Mouse (Mus musculus) intestine, embryonic 14.5 days (tissue): ENCODE measurements at regions not wholly inside any gene's neighbourhood (a gene's known extent, or its start where the extent isn't known, plus 50 kb on each side); places are given as distances from the start of the nearest gene placed in this dataset.

Source experiments
- ATAC-seq: fragments of 200-750 bp; cut with Nextera tagmentation; replicated peaks from 2 replicates; pipeline ENCODE4 v1.8.0; 2017; ENCODE audit warnings: low read depth, moderate number of reproducible peaks, moderate TSS enrichment, moderate library complexity; ENCODE audit not compliant: low FRiP score, low TSS enrichment
- DNase-seq: peaks from one replicate; pipeline ENCODE4 v3.0.0-alpha.2; 2018; ENCODE audit warnings: low spot score
- H3K27ac ChIP-seq: fragments of 300-500 bp; sonication (generic); 2 replicates; pipeline ENCODE4 v1.5.1; 2014; ENCODE audit warnings: low read depth, mild to moderate bottlenecking, control low read depth
- H3K27me3 ChIP-seq: fragments of 300-500 bp; sonication (generic); replicated peaks from 2 replicates; pipeline ENCODE4 v1.6.1; 2014; ENCODE audit warnings: low read length, control low read depth; ENCODE audit not compliant: control insufficient read depth, insufficient read depth
- H3K36me3 ChIP-seq: fragments of 300-500 bp; sonication (generic); 2 replicates; pipeline ENCODE4 v1.6.1; 2014; ENCODE audit warnings: low read length, control low read depth; ENCODE audit not compliant: control insufficient read depth, insufficient read depth
- H3K4me1 ChIP-seq: fragments of 300-500 bp; sonication (generic); replicated peaks from 2 replicates; pipeline ENCODE4 v1.6.1; 2014; ENCODE audit warnings: low read length, control low read depth, mixed read lengths; ENCODE audit not compliant: control insufficient read depth, insufficient read depth
- H3K4me2 ChIP-seq: fragments of 300-500 bp; sonication (generic); 2 replicates; pipeline ENCODE4 v1.6.1; 2014; ENCODE audit warnings: low read length
- H3K4me3 ChIP-seq: fragments of 300-500 bp; sonication (generic); 2 replicates; pipeline ENCODE4 v1.5.1; 2014; ENCODE audit warnings: low read depth, low read length, control low read depth, mixed read lengths
- H3K9ac ChIP-seq: fragments of 300-500 bp; sonication (generic); 2 replicates; pipeline ENCODE4 v1.6.1; 2014; ENCODE audit warnings: mild to moderate bottlenecking, low read length
- H3K9me3 ChIP-seq: fragments of 300-500 bp; sonication (generic); 2 replicates; pipeline ENCODE4 v1.6.1; 2016; ENCODE audit warnings: low read length, control low read depth; ENCODE audit not compliant: control insufficient read depth
- WGBS: fragments of 180-500 bp; shearing (Covaris S2); extraction: QIAGEN DNeasy Blood & Tissue Kit; methylation state at CpG from one replicate; pipeline ENCODE4 v1.1.7; 2014; 5-methylcytosine and 5-hydroxymethylcytosine counted together

GRCm38 (mm10) chr13:51261619-51262018 lies 90.8 kb downstream of the Nxnl2 start:
- Histone ChIP-seq H3K9me3 (no peaks in the 10 kb centered on the region), H3K36me3 (no peaks in the 10 kb centered on the region), H3K4me1 (peaks cover 40% of the 10 kb centered on the region), H3K4me3 (no peak overlapping the region), H3K4me2 (no peak overlapping the region), H3K9ac (no peak overlapping the region), H3K27ac (peak overlapping the region; percentile 48), H3K27me3 (no peaks in the 10 kb centered on the region)
- ATAC-seq: no peak
- WGBS: 46% methylated on average over 8 of the region's 8 CpGs
- no peak for DNase-seq

- Histone ChIP-seq H3K4me1 (peaks cover 8% of the 10 kb centered on the region), H3K36me3 (no peaks in the 10 kb centered on the region), H3K27ac (no peak overlapping the region), H3K9me3 (0 out of 2 replicates have a peak, but pooled peaks cover 3% of the 10 kb centered on the region), H3K4me3 (no peak overlapping the region), H3K4me2 (no peak overlapping the region), H3K9ac (no peak overlapping the region), H3K27me3 (no peaks in the 10 kb centered on the region)
- DNase-seq: no peak
- ATAC-seq: no peak
- WGBS: 64% methylated on average over 4 of the region's 4 CpGs
Measured at GRCm38 (mm10) chr13:51272786-51273185, 102.0 kb downstream of the Nxnl2 start.

- DNase-seq (no peak), ATAC-seq (no peak)
- Histone ChIP-seq H3K4me3 (no peak overlapping the region), H3K9me3 (0 out of 2 replicates have a peak, but pooled peaks cover 3% of the 10 kb centered on the region), H3K9ac (no peak overlapping the region), H3K36me3 (no peaks in the 10 kb centered on the region), H3K4me1 (peaks cover 21% of the 10 kb centered on the region), H3K27ac (peak overlapping the region; percentile 57), H3K27me3 (no peaks in the 10 kb centered on the region), H3K4me2 (no peak overlapping the region)
- 50% methylated on average over 5 of the region's 5 CpGs for WGBS
Measured at GRCm38 (mm10) chr13:51274639-51275038, 103.8 kb downstream of the Nxnl2 start.

- H3K36me3 ChIP-seq: no peaks in the 10 kb centered on the region
- no peak for ATAC-seq
- no peak overlapping the region for H3K4me3 ChIP-seq
- 89% methylated on average over 7 of the region's 7 CpGs for WGBS
- DNase-seq: no peak
- H3K4me2 ChIP-seq: no peak overlapping the region
- H3K27ac ChIP-seq: no peak overlapping the region
- 0 out of 2 replicates have a peak, but pooled peaks cover 3% of the 10 kb centered on the region for H3K9me3 ChIP-seq
- H3K9ac ChIP-seq: no peak overlapping the region
- H3K4me1 ChIP-seq: peaks cover 33% of the 10 kb centered on the region
- no peaks in the 10 kb centered on the region for H3K27me3 ChIP-seq
Measured at GRCm38 (mm10) chr13:51276601-51277000, 105.8 kb downstream of the Nxnl2 start.

GRCm38 (mm10) chr13:51277515-51277914 lies 106.7 kb downstream of the Nxnl2 start:
- no peak for DNase-seq

GRCm38 (mm10) chr13:51279642-51280387 lies 109.0 kb downstream of the Nxnl2 start:
- 17% methylated on average over 8 of the region's 8 CpGs for WGBS
- peak overlapping the region; percentile 6; the same call in 1 of the 2 replicates for H3K4me2 ChIP-seq
- H3K4me1 ChIP-seq: peaks cover 28% of the 10 kb centered on the region
- no peaks in the 10 kb centered on the region for H3K27me3 ChIP-seq
- peak overlapping the region; percentile 82 for H3K27ac ChIP-seq
- H3K9ac ChIP-seq: no peak overlapping the region
- no peaks in the 10 kb centered on the region for H3K9me3 ChIP-seq
- DNase-seq (peak; percentile 79), ATAC-seq (peak; percentile 80)
- H3K4me3 ChIP-seq: no peak overlapping the region
- H3K36me3 ChIP-seq: no peaks in the 10 kb centered on the region

More at GRCm38 (mm10) chr13:51277515-51277914, 106.7 kb downstream of the Nxnl2 start:
- no peak overlapping the region for H3K4me3 ChIP-seq
- no peak overlapping the region for H3K27ac ChIP-seq
- 37% methylated on average over 10 of the region's 10 CpGs for WGBS
- no peak overlapping the region for H3K4me2 ChIP-seq
- no peaks in the 10 kb centered on the region for H3K9me3 ChIP-seq
- no peaks in the 10 kb centered on the region for H3K36me3 ChIP-seq
- peaks cover 33% of the 10 kb centered on the region for H3K4me1 ChIP-seq
- no peak overlapping the region for H3K9ac ChIP-seq
- peak; percentile 81 for ATAC-seq
- H3K27me3 ChIP-seq: no peaks in the 10 kb centered on the region

GRCm38 (mm10) chr13:51280388-51280753 lies 109.5 kb downstream of the Nxnl2 start:
- peak overlapping the region; percentile 82 for H3K27ac ChIP-seq
- no peak for DNase-seq
- H3K4me2 ChIP-seq: peak overlapping the region; percentile 6; the same call in 1 of the 2 replicates
- H3K4me1 ChIP-seq: peaks cover 25% of the 10 kb centered on the region
- no peaks in the 10 kb centered on the region for H3K36me3 ChIP-seq
- 35% methylated on average over 8 of the region's 8 CpGs for WGBS
- H3K4me3 ChIP-seq: no peak overlapping the region
- H3K9me3 ChIP-seq: no peaks in the 10 kb centered on the region
- H3K27me3 ChIP-seq: no peaks in the 10 kb centered on the region
- ATAC-seq: peak; percentile 13; the same call in 1 of the 2 replicates
- no peak overlapping the region for H3K9ac ChIP-seq

- ATAC-seq (no peak), DNase-seq (no peak)
- Histone ChIP-seq H3K36me3 (no peaks in the 10 kb centered on the region), H3K27me3 (no peaks in the 10 kb centered on the region), H3K4me2 (no peak overlapping the region), H3K4me3 (no peak overlapping the region), H3K9ac (no peak overlapping the region), H3K27ac (no peak overlapping the region), H3K9me3 (no peaks in the 10 kb centered on the region), H3K4me1 (peaks cover 11% of the 10 kb centered on the region)
Measured at GRCm38 (mm10) chr13:51284679-51285078, 113.9 kb downstream of the Nxnl2 start.

GRCm38 (mm10) chr13:51289442-51289841 lies 118.6 kb downstream of the Nxnl2 start:
- DNase-seq: no peak
- whole genome bisulfite sequencing: 76% methylated on average over 4 of the region's 4 CpGs
- Histone ChIP-seq H3K4me2 (no peak overlapping the region), H3K9ac (no peak overlapping the region), H3K9me3 (no peaks in the 10 kb centered on the region), H3K4me3 (no peak overlapping the region), H3K36me3 (no peaks in the 10 kb centered on the region), H3K27me3 (no peaks in the 10 kb centered on the region), H3K27ac (no peak overlapping the region), H3K4me1 (no peaks in the 10 kb centered on the region)
- ATAC-seq: no peak
